Mouse (Mus musculus): ENCODE measurements around the gene Ccdc18.

DNA sequence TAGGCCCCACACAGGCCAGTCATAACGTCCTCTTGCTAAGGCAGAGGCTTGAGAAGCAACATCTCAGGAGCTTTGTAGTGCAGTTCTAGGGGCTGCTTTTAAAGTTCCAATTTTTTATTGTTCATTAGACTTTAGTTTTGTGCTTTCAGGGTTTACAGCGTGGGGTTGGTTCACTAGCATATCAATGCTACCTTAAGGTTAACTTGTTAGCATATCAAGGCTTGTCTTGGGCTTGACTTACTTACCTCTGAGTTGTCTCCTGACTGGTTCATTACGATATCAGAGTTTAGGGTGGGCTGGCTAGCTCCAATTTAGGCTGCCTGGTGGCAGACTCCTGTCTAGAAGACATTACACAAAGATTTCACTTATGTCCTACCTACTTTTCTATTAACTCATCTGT, 35.0 kb upstream of the Ccdc18 start:
- no peak for TF ChIP-seq POLR2A (IDR thresholded peaks at IDR 0.05; ENCODE audit: insufficient read depth, low read depth, low read length)
- TF ChIP-seq CTCF (IDR thresholded peaks at IDR 0.05), result no peak

Measured in heart, adult 2 months (tissue).